Mouse (Mus musculus): ENCODE results near the gene Lpp. TPM values are rescaled to one million over a fixed set of nuclear protein-coding genes. Genes with fewer than 3 reads are reported as not detected.

Lpp gene
- total RNA-seq, 2 experiments from 2014 or later = 17.7 to 18.0 TPM

DNA sequence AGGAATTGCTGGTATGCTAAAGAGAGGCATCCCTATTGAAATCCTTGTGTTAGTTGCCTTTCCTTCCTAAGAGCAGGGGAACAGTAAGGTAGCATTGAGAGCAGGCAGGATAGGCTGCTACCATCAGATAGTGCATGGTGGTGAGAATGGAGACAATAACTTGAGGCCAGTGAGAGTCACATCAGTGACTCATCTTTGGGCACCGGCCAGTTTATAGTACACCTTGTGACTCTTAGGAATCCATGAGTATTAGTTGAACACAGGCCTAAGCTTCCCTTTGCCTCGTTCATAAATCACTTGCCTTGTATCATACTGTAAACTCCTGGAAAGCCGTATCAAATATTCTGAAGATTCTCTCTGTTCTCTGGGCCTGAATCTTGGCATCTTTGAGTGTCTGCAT lies 372.7 kb downstream of the Lpp start:
- intact Hi-C loops (cut with DNase I) = no loop called here
- Histone ChIP-seq H3K4me3 (no peak overlapping the region), H3K27ac (no peak overlapping the region)
- TF ChIP-seq CTCF (IDR thresholded peaks at IDR 0.05) = no peak
- peak; percentile 31 for DNase-seq

DNA sequence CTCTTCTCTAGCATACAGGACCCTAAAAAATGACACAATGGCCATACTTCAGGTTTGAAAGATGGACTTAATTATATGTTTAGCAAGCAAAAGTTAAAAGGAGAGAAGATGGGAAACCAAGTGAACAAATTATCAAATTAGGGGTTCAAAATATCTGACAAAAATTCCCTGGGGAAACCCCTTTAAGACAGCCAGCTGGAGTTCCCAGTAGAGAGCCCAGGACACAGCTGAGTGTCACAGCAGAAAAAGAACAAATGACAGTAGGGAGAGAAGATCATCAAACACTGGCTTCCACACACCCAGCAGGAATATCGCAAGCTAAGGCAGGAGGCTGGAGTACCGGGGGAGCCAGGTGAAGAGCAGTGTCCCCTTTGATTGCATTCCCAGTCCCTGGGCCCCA lies 373.3 kb downstream of the Lpp start:
- intact Hi-C loops (cut with DNase I) = no loop called here
- TF ChIP-seq CTCF (IDR thresholded peaks at IDR 0.05) = no peak
- H3K4me3 ChIP-seq = no peak overlapping the region
- DNase-seq = no peak
- no peak overlapping the region for H3K27ac ChIP-seq

DNA sequence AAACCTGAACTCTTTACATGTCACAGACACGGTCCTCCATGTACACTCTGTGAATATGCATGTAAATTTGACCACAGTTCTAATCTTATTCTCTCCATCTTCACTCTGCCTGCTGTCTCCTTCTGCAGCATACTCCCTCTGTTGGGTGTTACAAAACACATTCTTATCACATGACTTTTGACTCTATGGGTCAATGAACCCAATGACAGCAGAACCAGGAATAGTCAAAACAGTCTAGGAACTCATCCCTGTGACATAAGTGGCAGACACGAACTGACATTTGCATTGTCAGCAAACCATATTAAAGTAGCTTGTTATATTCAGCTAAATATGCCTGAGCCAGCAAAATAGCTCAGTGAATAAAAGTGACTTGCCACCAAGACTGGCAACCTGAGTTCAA lies 383.7 kb downstream of the Lpp start:
- intact Hi-C loops (cut with DNase I) = no loop called here
- Histone ChIP-seq H3K4me3 (no peak overlapping the region), H3K27ac (no peak overlapping the region)
- TF ChIP-seq CTCF (IDR thresholded peaks at IDR 0.05) = no peak
- DNase-seq = no peak

DNA sequence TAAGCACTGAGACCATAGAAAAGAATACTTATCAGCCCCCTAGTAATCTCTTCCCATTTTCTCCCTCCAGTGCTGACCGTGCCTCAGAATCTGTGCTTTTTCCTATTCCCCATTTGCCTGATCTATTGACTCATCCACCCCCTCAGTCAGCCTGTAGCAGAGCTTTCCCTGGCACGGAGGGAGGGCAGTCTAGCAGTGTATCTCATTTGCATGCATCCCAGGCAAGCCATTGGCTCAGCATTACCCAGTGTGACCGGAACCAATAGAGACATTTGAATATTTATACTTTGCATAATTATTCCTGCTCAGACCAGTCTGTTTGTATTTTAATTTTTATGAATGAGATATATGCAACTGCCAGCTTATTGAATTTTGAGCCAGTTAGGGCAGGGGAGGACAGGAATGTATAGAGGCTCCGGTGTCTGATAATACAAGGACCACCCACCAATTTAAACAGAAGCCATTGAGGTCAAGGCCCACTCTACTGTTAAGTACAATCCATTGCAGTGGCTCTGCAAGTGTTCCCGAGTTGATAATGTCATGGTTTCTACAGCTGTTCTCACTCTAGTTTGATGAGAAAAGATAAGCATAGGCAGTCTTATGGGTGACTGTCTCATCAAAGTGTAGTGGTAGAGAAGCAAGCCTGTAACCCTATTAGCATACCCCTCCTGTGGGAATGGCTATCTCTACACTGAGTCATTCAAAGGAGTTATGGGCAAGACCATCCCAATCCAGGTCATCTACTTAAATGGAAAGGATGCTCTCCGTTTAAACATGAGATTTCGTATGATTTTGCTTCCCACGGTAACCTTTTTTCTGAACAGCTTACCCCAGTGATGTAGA lies 385.3 kb downstream of the Lpp start:
- TF ChIP-seq CTCF (IDR thresholded peaks at IDR 0.05) = no peak
- no peak for DNase-seq
- H3K4me3 ChIP-seq = no peak overlapping the region
- no peak overlapping the region for H3K27ac ChIP-seq
- intact Hi-C loops (cut with DNase I) = no loop called here

DNA sequence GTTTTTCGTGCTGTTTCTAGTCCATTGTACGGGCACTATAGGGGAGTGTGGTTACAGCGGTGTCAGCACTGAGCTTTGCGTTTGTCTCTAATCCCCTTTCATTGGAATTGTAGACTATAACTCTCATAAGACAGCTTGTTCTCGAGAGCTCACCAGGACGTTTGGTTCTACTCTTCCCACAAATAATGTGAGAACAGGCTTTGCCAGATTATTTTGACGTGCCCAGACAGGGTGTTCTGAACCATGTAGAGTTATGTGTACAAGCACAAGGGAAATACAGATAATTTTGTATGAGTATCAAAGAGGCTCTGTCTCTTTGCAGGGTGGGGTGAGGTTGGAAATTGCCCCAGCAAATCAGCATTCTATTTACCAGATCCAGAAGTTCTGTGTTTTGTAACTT lies 387.2 kb downstream of the Lpp start:
- TF ChIP-seq CTCF (IDR thresholded peaks at IDR 0.05) = no peak
- no peak overlapping the region for H3K27ac ChIP-seq
- no peak for DNase-seq
- intact Hi-C loops (cut with DNase I) = no loop called here
- H3K4me3 ChIP-seq = no peak overlapping the region

DNA sequence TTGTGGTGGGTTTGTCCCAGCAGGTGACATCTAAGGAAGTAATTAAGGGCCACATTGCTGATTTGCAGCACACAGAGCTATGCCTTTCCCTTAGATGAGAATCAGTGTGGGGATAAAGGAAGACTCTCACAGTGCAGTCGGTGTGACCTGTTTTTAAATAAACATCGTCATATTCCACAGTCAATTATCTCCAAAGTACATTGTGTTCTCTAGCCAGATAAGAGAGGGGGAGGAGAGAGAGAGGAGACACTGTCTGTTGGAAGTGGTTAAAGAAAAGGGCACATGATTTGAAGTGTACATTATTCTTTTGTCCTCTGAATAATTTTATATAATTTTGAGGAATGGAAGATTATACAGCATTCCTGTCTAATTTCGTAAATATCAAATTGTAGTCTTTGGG lies 388.6 kb downstream of the Lpp start:
- H3K4me3 ChIP-seq = no peak overlapping the region
- intact Hi-C loops (cut with DNase I) = no loop called here
- DNase-seq = no peak
- no peak for TF ChIP-seq CTCF (IDR thresholded peaks at IDR 0.05)
- H3K27ac ChIP-seq = no peak overlapping the region

DNA sequence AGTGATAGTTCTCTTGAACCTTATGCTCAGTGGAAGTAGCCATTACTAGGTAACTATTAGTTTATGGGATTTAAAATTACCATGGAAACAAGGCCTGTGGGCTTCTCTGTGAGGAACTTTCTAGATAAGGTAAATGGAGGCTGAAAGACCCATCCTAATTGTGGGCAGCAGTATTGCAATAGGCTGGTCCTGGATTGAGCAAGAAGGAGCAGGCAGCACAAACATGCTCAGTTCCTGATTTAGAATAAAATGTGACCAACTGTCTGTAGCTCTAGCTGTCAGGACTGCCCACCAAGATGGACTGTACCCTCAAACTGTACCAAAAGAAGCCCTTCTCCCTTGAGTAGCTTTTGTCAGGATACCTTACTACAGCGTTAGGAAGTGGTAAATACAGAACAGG lies 392.3 kb downstream of the Lpp start:
- DNase-seq = no peak
- intact Hi-C loops (cut with DNase I) = loop anchor here (5.0 kb wide), 2 partner anchors 293 to 803 kb away; no protein-coding TSS in a partner anchor
- no peak overlapping the region for H3K27ac ChIP-seq

DNA sequence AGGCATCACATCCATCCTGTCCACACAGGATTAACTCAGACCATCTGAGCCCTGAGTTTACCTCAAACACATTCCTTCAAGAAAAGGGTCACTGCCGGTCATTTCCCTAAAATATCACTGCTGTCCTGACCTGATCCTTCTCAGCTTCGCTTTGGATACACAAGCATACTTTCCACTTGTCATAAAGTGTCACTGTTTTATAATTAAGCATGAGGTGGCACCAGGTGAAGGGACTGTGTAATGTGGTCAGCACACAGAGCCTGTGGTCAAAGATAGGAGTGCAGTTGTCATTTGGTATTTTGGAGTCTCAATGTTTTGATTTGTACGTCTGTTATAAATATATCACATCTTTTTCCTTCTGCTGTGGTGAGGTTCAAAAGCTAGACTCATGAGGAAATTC lies 395.7 kb downstream of the Lpp start:
- DNase-seq = peak; percentile 19
- intact Hi-C loops (cut with DNase I) = loop anchor here (5.0 kb wide), 2 partner anchors 297 to 807 kb away; no protein-coding TSS in a partner anchor
- peak overlapping the region; percentile 85 for H3K27ac ChIP-seq
- no peak for TF ChIP-seq CTCF (IDR thresholded peaks at IDR 0.05)
- no peak overlapping the region for H3K4me3 ChIP-seq

More for the DNA sequence above, 392.3 kb downstream of the Lpp start:
- no peak overlapping the region for H3K4me3 ChIP-seq
- no peak for TF ChIP-seq CTCF (IDR thresholded peaks at IDR 0.05)

DNA sequence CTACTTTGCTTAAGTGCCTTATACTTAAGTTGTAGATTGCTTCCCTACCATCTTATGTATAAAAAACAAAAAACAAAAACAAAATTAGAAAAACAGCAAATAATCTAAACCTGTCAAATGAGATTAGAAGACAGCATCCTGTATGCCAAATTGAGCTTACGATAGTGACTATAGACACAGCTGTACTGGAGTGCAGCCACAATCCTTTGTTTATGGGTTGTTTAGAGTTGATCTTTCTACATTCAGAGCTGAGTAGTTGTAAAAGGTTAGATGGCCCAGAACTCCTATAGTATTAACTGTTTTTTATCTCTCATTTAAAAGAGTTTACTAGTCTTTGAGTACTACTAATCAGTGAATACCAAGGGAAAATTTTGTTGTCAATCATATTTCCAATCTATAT lies 398.1 kb downstream of the Lpp start:
- intact Hi-C loops (cut with DNase I) = loop anchor here (5.0 kb wide), 1 partner anchor 271 kb away; no protein-coding TSS in a partner anchor
- no peak for DNase-seq

DNA sequence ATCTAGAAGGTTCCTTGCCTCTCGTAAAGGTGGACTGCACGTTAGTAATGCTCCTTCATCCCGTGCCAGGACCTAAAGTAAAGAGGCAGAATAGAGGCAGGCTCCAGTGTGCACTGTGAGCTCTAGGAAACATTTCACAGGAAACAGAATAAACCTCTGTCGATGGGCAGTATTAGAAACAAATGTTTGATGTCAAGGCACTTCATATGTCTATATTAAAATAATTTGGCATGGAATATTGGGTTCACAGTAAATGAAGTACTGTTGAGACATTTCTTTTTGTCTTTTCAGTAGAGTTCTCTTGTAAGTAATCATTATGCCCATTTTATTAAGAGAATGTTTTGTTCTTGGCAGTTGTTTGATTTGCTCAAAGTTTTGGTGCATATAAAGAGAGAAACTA lies 398.7 kb downstream of the Lpp start:
- H3K4me3 ChIP-seq = no peak overlapping the region
- intact Hi-C loops (cut with DNase I) = loop anchor here (5.0 kb wide), 1 partner anchor 270 kb away; no protein-coding TSS in a partner anchor
- TF ChIP-seq CTCF (IDR thresholded peaks at IDR 0.05) = no peak
- no peak overlapping the region for H3K27ac ChIP-seq
- no peak for DNase-seq

More for the DNA sequence above, 398.1 kb downstream of the Lpp start:
- H3K27ac ChIP-seq = no peak overlapping the region
- no peak overlapping the region for H3K4me3 ChIP-seq
- TF ChIP-seq CTCF (IDR thresholded peaks at IDR 0.05) = no peak

DNA sequence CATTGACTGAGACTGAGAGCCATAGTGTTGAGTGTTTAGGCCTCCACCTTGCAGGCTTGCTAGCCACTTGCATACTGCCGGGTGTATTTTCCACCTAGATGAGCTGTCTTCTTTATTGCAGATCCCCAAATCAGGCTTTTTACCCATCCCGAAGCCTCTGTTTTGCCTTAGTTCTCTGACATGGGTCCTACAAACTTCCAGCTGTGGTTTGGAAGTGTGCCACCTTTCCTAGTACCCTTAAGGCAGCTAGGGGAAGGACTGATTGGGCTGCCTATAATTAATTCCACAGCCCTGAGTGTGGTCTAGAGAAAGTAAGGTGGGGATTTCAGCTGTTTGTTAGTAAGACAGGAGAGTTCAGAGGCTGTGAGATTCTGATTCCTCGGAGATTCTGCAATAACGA lies 399.5 kb downstream of the Lpp start:
- Histone ChIP-seq H3K4me3 (no peak overlapping the region), H3K27ac (no peak overlapping the region)
- intact Hi-C loops (cut with DNase I) = loop anchor here (5.0 kb wide), 1 partner anchor 269 kb away; no protein-coding TSS in a partner anchor
- TF ChIP-seq CTCF (IDR thresholded peaks at IDR 0.05) = no peak
- DNase-seq = no peak

DNA sequence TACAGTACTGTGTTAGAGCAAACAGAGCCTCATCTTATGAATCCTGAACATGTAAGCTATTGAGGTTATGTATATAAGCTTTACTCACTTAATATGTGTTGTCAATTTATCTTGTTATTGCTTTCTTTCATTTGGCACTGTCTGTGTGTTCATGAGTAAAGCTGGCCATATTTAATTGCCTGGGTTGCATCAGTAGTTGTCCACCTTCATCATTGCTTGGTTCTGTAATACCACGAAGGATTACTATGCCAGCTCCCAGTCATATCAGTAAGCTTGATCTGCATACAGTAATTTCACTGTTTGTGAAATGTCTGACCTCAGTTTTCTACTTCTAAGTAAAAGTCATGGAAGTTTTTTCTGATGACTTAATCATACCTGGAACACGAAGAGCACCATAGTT lies 401.4 kb downstream of the Lpp start:
- DNase-seq = no peak
- TF ChIP-seq CTCF (IDR thresholded peaks at IDR 0.05) = no peak
- intact Hi-C loops (cut with DNase I) = loop anchor here (5.0 kb wide), 1 partner anchor 268 kb away; no protein-coding TSS in a partner anchor
- no peak overlapping the region for H3K27ac ChIP-seq
- H3K4me3 ChIP-seq = no peak overlapping the region

DNA sequence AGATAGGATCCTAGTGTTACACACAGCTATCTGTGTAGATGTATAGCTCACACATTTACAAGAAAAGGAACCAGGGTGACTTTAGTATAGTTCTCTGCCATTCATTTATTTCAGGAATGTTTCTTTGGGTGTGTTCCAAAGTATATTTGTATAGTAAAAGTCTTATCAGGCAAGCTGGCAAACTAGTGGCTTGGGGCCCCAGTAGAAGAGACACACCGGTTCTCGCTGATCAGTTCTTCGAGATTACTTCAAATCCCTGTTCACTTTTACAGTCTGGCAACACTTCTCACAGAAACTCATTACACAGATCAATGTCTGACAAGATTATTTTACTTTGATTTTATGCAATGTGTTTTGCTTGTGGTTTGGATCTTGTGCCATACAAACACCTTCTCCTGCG lies 408.0 kb downstream of the Lpp start:
- TF ChIP-seq CTCF (IDR thresholded peaks at IDR 0.05) = no peak
- intact Hi-C loops (cut with DNase I) = no loop called here
- no peak for DNase-seq
- no peak overlapping the region for H3K4me3 ChIP-seq
- no peak overlapping the region for H3K27ac ChIP-seq

DNA sequence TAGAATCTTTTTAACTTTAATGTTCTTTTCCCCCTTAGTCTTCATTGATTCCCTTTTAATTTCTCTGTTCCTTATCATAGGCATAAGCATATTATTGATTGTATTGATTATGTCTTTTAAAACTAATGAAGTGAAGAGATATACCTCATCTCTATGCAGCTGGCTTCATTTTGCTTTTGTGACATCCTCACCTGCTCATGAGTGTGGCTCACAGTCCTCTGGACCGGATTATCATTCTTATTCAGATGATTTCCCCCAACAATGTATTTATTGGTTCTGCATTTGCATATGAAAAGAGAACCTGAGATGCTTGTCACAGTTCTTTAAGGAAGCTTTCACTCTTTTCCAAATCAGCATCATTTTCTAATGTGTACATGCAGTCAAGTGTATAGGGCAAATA lies 408.5 kb downstream of the Lpp start:
- intact Hi-C loops (cut with DNase I) = no loop called here
- DNase-seq = no peak
- no peak for TF ChIP-seq CTCF (IDR thresholded peaks at IDR 0.05)
- Histone ChIP-seq H3K27ac (no peak overlapping the region), H3K4me3 (no peak overlapping the region)
